ENCODE assay signal across 17 mouse cellular contexts in genomic region chr17:28093837-28094236, GRCm38 (mm10). TPM values are rescaled to one million over a fixed set of nuclear protein-coding genes. Genes with fewer than 3 reads are reported as not detected.
DNase-seq lines count a peak whose midpoint lies in the region; ATAC-seq and TF ChIP-seq lines count a peak whose summit lies in the region.
"Had no signal": no experiment of that assay in that cellular context is flagged by ENCODE, and none has a peak within 500 bp of the region (broad histone marks: within the 10 kb centered on the region; RNA-seq: fewer than 3 reads in every experiment).

No protein-coding gene starts in this region.

- intact Hi-C loops in gastrocnemius, adult 2 months (cut with DNase I): no loop called here

- TF ChIP-seq EP300 in liver, postnatal 0 days (IDR thresholded peaks at IDR 0.05; ENCODE audit: low read depth): no peak

- H3K4me2 ChIP-seq in liver, postnatal 0 days (ENCODE audit: low read depth, low read length): no peak overlapping the region
- no peak overlapping the region for H3K4me2 ChIP-seq in liver, embryonic 11.5 days
- H3K4me2 ChIP-seq: forebrain, embryonic 12.5 days; kidney, embryonic 15.5 days; liver, embryonic 13.5 days; neural tube, embryonic 13.5 days had no signal

- no peak overlapping the region for H3K9ac ChIP-seq in liver, postnatal 0 days (replicated peaks)
- no peak overlapping the region for H3K9ac ChIP-seq in liver, embryonic 11.5 days (ENCODE audit: low read depth, low read length)
- H3K9ac ChIP-seq: forebrain, embryonic 12.5 days; kidney, embryonic 15.5 days; liver, embryonic 13.5 days; neural tube, embryonic 13.5 days had no signal

- no peak overlapping the region for H3K27ac ChIP-seq in gastrocnemius, adult 2 months
- H3K27ac ChIP-seq in liver, postnatal 0 days (ENCODE audit: low read depth): no peak overlapping the region
- no peak overlapping the region for H3K27ac ChIP-seq in liver, embryonic 11.5 days (ENCODE audit: low read depth, low read length)
- H3K27ac ChIP-seq: forebrain, embryonic 12.5 days; kidney, embryonic 15.5 days; liver, embryonic 13.5 days; neural tube, embryonic 13.5 days had no signal

- H3K4me1 ChIP-seq in liver, postnatal 0 days (ENCODE audit: insufficient read depth): no peaks in the 10 kb centered on the region
- no peaks in the 10 kb centered on the region for H3K4me1 ChIP-seq in liver, embryonic 11.5 days (replicated peaks; ENCODE audit: control insufficient read depth, insufficient read depth, low read length)
- H3K4me1 ChIP-seq: liver, embryonic 13.5 days had no signal

- H3K36me3 ChIP-seq in liver, postnatal 0 days (replicated peaks; ENCODE audit: insufficient read depth, low read length): no peaks in the 10 kb centered on the region
- H3K36me3 ChIP-seq in liver, embryonic 11.5 days (ENCODE audit: control insufficient read depth, insufficient read depth, low read length): no peaks in the 10 kb centered on the region
- H3K36me3 ChIP-seq: forebrain, embryonic 12.5 days; kidney, embryonic 15.5 days; liver, embryonic 13.5 days; neural tube, embryonic 13.5 days had no signal

- no peak for ATAC-seq in liver, postnatal 0 days
- no peak for ATAC-seq in liver, embryonic 11.5 days (replicated peaks; ENCODE audit: low FRiP score)
- ATAC-seq: inflammation-experienced regulatory T-cells, adult 6 months had no signal

- WGBS in liver, postnatal 0 days (ENCODE audit: insufficient replicate concordance): 84% methylated on average over 3 of the region's 3 CpGs
- whole genome bisulfite sequencing in liver, embryonic 11.5 days: 78% methylated on average over 3 of the region's 3 CpGs

- H3K9me3 ChIP-seq in liver, postnatal 0 days (ENCODE audit: low read length): 0 out of 2 replicates have a peak, but pooled peaks cover 2% of the 10 kb centered on the region
- H3K9me3 ChIP-seq in liver, embryonic 11.5 days (ENCODE audit: control insufficient read depth, low read length): peaks cover 4% of the 10 kb centered on the region

- TF ChIP-seq CTCF in gastrocnemius, adult 2 months (IDR thresholded peaks at IDR 0.05): peak; percentile 29; the same call in 1 of the 2 replicates
- peak; percentile 21; the same call in 1 of the 2 replicates for TF ChIP-seq CTCF in liver, postnatal 0 days (IDR thresholded peaks at IDR 0.05; ENCODE audit: low read depth)

- no peaks in the 10 kb centered on the region for H3K27me3 ChIP-seq in liver, postnatal 0 days (ENCODE audit: insufficient read depth, low read length)
- no peaks in the 10 kb centered on the region for H3K27me3 ChIP-seq in liver, embryonic 11.5 days (replicated peaks; ENCODE audit: control insufficient read depth, insufficient read depth, low read length)
- H3K27me3 ChIP-seq: forebrain, embryonic 12.5 days; liver, embryonic 13.5 days; neural tube, embryonic 13.5 days had no signal

- H3K4me3 ChIP-seq in gastrocnemius, adult 2 months: no peak overlapping the region
- no peak overlapping the region for H3K4me3 ChIP-seq in liver, postnatal 0 days (ENCODE audit: low read depth, low read length)
- no peak overlapping the region for H3K4me3 ChIP-seq in liver, embryonic 11.5 days (ENCODE audit: low read depth, low read length)
- H3K4me3 ChIP-seq: forebrain, embryonic 12.5 days; kidney, embryonic 15.5 days; liver, embryonic 13.5 days; neural tube, embryonic 13.5 days had no signal

- DNase-seq in gastrocnemius, adult 2 months: no peak
- DNase-seq in gastrocnemius, adult 8-10 months (ENCODE audit: low spot score in 2 of 2): no peak
- no peak for DNase-seq in liver, postnatal 0 days
- no peak for DNase-seq in liver, embryonic 11.5 days (ENCODE audit: low spot score)
- DNase-seq in ES-CJ7 (ENCODE audit: low read depth, low spot score): peak; percentile 54
- DNase-seq in naive thymus-derived CD4-positive, alpha-beta T cell, adult 2 months (ENCODE audit: low read depth): peak; percentile 25
- no peak for DNase-seq in spleen, postnatal 36 days (ENCODE audit: low spot score in 2 of 2)
- no peak for DNase-seq in thymus, postnatal 0 days (ENCODE audit: low spot score)
- DNase-seq: adrenal gland, postnatal 36 days; cerebellum, postnatal 14 days; embryo, embryonic 11 days; liver, embryonic 13.5 days; lung, postnatal 36 days had no signal

RNA-seq across cellular contexts. Expression of gene Tcp11, which starts 13.4 kb away (rescaled TPM):
- not detected for total RNA-seq in gastrocnemius, adult 2 months (2021)
- total RNA-seq in gastrocnemius, adult 8-10 months (2022): not detected
- 0.07 TPM in 1 of 2 replicates, not detected in the other for polyA plus RNA-seq in liver, postnatal 0 days (2015; fragmentation: Nextera tagmentation; extraction: Ambion mirVana)
- polyA plus RNA-seq in liver, embryonic 11.5 days (2014; fragmentation: Nextera tagmentation; extraction: Ambion mirVana): 0.61 and 0.97 TPM in 2 replicates
- 1.3 and 2.0 TPM in 2 replicates for polyA plus RNA-seq in thymus, postnatal 0 days (2015; fragmentation: Nextera tagmentation; extraction: Ambion mirVana)
- total RNA-seq: adrenal gland, postnatal 36 days had no signal

RNA-seq across cellular contexts. Expression of gene Scube3, which starts 48.1 kb away (rescaled TPM):
- total RNA-seq in gastrocnemius, adult 2 months (2021): under 1 TPM; 0.17 to 0.20 TPM
- under 1 TPM; 0.05 to 0.46 (median 0.30) TPM for total RNA-seq in gastrocnemius, adult 8-10 months (2022)
- polyA plus RNA-seq in liver, postnatal 0 days (2015; fragmentation: Nextera tagmentation; extraction: Ambion mirVana): 0.05 and 0.06 TPM in 2 replicates
- 2.6 TPM in 2 replicates for polyA plus RNA-seq in liver, embryonic 11.5 days (2014; fragmentation: Nextera tagmentation; extraction: Ambion mirVana)
- polyA plus RNA-seq in thymus, postnatal 0 days (2015; fragmentation: Nextera tagmentation; extraction: Ambion mirVana): 0.08 and 0.12 TPM in 2 replicates
- polyA plus RNA-seq: inflammation-experienced regulatory T-cells, adult 6 months had no signal

Comparison
In these comparisons a context has a peak if more than half of its experiments do, and no peak if none do; other contexts are left out.
1. DNase-seq: peak in ES-CJ7 (single experiment) and naive thymus-derived CD4-positive, alpha-beta T cell, adult 2 months (single experiment); none in gastrocnemius, adult 2 months (single experiment), gastrocnemius, adult 8-10 months (0 of 2), liver, postnatal 0 days (single experiment), liver, embryonic 11.5 days (single experiment), spleen, postnatal 36 days (0 of 2) and thymus, postnatal 0 days (single experiment).